Mouse (Mus musculus) gastrocnemius, adult 2 months (tissue): ENCODE results near the gene Dhx58. TPM values are rescaled to one million over a fixed set of nuclear protein-coding genes. Genes with fewer than 3 reads are reported as not detected.

Experiments used
- DNase-seq: peaks from one replicate; pipeline ENCODE4 v3.0.0; 2022
- H3K27ac ChIP-seq: fragments of 200-600 bp; 2 replicates; pipeline ENCODE4 v1.8.1; 2022; ENCODE audit warnings: mild to moderate bottlenecking
- H3K4me3 ChIP-seq: fragments of 200-600 bp; 2 replicates; pipeline ENCODE4 v1.8.1; 2022; ENCODE audit warnings: mild to moderate bottlenecking, moderate library complexity
- CTCF ChIP-seq: fragments of 200-600 bp; IDR thresholded peaks from 2 replicates; pipeline ENCODE4 v1.8.1; 2022; ENCODE audit warnings: antibody characterized with exemption, mild to moderate bottlenecking, moderate library complexity
- intact Hi-C: fragments of 180-260 bp; cut with DNase I; formaldehyde crosslinking; loops from one replicate; pipeline ENCODE4 v1.15.1; 2025
- total RNA-seq, 2 experiments: library from RNA; stranded (reverse); gene quantifications; 2 replicates each; pipeline ENCODE4 v1.2.3; 2021

The Dhx58 gene
- total RNA-seq, 2 experiments from 2014 or later = 0.38 to 0.39 TPM

DNA sequence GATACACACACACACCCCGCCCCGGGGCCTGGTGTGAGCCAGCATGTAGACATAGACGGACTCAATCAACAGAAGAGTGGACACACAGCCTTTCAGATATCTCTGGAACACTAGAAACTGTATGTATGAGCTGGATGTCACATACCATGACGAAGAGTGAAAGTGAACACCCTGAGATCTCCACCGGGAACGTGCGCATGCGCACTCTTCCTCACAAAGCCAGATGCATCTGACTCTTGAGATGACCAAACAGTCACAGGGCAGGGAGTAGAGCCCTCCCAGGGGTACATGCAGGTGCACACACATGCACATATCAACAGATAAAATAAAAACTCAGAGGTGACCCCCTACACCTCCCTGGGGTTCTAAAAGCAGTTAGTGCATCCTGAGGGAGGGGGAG, 55.7 kb downstream of the Dhx58 start:
- DNase-seq = no peak
- intact Hi-C loops = no loop called here
- Histone ChIP-seq H3K27ac (no peak overlapping the region), H3K4me3 (no peak overlapping the region)
- no peak for TF ChIP-seq CTCF

- Histone ChIP-seq H3K4me3 (no peak overlapping the region), H3K27ac (no peak overlapping the region)
- TF ChIP-seq CTCF = peak; percentile 51
- intact Hi-C loops = no loop called here
- DNase-seq = no peak
Measured at GRCm38 (mm10) chr11:100646265-100646664, 57.8 kb downstream of the Dhx58 start.

Other genes starting within 250 kb of the Dhx58 start
- 1 to 10 TPM; 4.7 to 4.9 TPM for gene Klhl11, start 231.5 kb downstream of the Dhx58 start, total RNA-seq
- gene Acly, start 176.3 kb downstream of the Dhx58 start, total RNA-seq = 10 to 100 TPM; 10.3 to 19.0 TPM
- gene Ttc25, start 158.7 kb downstream of the Dhx58 start, total RNA-seq = under 1 TPM; 0.10 to 0.31 TPM
- gene Cnp, start 129.4 kb downstream of the Dhx58 start, total RNA-seq = 1 to 10 TPM; 3.2 to 4.4 TPM
- gene Nkiras2, start 85.0 kb downstream of the Dhx58 start, total RNA-seq = 10 to 100 TPM; 15.3 to 21.9 TPM
- 100 to 1,000 TPM; 116 TPM for gene Dnajc7, start 84.1 kb downstream of the Dhx58 start, total RNA-seq
- under 1 TPM in 1 of 2 experiments, not detected in 1; 0.39 TPM for gene Zfp385c, start 11.8 kb downstream of the Dhx58 start, total RNA-seq
- gene Kat2a, start 8.2 kb upstream of the Dhx58 start, total RNA-seq = 10 to 100 TPM; 11.9 to 12.1 TPM
- not detected for gene Hspb9, start 9.6 kb upstream of the Dhx58 start, total RNA-seq
- 10 to 100 TPM; 37.6 to 40.9 TPM for gene Rab5c, start 33.9 kb upstream of the Dhx58 start, total RNA-seq
- gene Kcnh4, start 55.7 kb upstream of the Dhx58 start, total RNA-seq = not detected
- gene Hcrt, start 58.7 kb upstream of the Dhx58 start, total RNA-seq = not detected
- gene Ghdc, start 66.7 kb upstream of the Dhx58 start, total RNA-seq = 1 to 10 TPM; 4.3 to 6.9 TPM
- 100 to 1,000 TPM; 139 to 145 TPM for gene Stat5b, start 146.5 kb upstream of the Dhx58 start, total RNA-seq
- 10 to 100 TPM; 11.7 to 15.8 TPM for gene Stat5a, start 155.1 kb upstream of the Dhx58 start, total RNA-seq
- gene Stat3, start 235.3 kb upstream of the Dhx58 start, total RNA-seq = 10 to 100 TPM; 40.6 to 44.2 TPM